Mouse (Mus musculus) G1E-ER4 (cell line): Measurements from ENCODE around the gene Bnip3. TPM values are rescaled to one million over a fixed set of nuclear protein-coding genes. Genes with fewer than 3 reads are reported as not detected.

Experiments used
- GATA1 ChIP-seq: IDR thresholded peaks from one replicate; pipeline ENCODE4 v1.8.0; 2012; ENCODE audit warnings: low read length, inconsistent platforms
- polyA plus RNA-seq: library from polyadenylated mRNA; stranded (reverse); fragments of >175 nt; gene quantifications from 2 replicates; pipeline ENCODE4 v1.2.3, GENCODE M21; 2012

Gene Bnip3
- polyA plus RNA-seq, result 48.9 and 59.6 TPM in 2 replicates

DNA sequence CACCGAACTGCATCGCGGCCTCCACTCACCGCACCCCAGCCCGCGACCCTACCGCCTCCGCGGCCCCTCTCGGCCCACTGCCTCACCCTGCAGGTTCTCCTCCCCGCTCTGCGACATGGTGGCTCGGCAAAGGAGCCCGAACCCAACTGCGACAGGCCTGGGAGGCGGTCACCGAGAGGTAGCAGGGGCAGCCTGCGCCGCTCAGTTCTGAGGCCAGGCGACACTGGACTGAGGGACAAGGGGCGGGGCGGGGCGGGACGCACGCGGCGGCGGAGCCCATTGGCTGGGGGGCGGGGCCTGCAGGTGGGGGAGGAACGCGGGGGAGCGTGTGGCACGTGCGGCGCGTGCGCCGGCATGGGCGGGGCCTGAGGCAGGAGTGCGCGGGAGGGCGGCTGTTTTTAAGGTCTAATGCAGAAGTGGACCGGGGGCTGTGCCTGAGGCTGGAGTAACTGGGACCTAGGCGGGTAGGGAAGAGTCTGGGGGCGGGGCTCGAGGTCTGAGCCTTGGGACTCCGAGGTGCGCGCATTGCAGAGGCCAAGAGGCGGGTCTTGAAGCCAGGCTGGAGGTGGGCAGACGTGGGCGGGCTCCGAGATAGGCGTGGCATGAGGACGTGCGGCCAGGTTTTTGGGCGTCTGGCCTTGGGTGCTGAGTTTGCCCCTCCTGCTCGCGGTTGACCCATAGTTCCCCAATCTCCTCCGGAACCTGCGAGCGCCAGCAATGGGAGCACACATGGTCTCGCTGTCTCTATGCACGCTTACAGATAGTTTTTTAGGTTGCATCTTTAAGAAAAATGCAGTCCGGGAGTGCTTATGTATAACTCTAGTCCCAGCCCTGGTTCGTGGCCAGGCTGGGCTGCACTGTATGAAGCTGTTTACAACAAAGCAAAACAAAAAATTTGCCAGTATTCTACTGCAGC is at the start of gene Bnip3:
Gene Bnip3, minus strand, starts transcription at position 243 of the 916 bp plus-strand sequence.
- TF ChIP-seq GATA1, result no peak

DNA sequence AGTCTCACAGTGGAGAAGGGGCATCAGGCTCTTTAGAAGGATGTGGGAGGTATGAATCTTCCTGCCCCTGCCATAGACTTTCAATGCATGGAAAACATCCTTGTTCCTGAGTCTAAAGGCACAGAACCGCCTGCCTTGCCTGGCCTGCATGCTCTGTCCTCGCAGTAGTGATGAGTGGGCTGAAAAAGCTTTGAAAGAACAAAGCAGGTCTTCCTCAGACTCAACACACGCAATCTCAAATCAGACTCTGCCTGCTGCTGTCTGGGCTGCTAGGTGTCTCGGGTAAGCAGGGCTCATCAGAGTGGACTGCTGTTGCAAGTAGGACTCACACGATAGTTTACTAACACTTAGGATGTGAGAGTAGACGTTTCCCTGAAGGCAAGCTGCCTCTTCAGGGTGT is 47.8 kb upstream of the Bnip3 start:
- no peak for TF ChIP-seq GATA1

DNA sequence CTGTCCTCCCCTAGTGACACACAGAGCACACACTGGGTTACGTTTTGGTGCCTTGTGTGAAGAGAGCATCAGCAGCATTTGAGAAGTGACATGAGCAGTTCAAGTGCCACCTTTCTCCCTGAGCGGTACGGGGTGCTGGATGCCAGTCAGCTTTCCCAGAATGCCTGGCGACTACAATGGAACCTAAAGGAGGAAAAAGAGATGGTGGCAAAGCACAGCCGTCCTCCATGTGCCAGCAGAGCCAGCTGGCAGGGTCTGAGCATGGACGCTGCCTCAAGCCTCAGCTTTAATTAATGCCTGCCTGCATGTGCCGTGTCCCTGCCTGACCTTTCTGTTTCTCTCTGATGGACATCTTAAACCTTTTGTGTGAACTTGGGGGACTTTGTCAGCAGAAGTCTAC is 46.5 kb upstream of the Bnip3 start:
- no peak for TF ChIP-seq GATA1

DNA sequence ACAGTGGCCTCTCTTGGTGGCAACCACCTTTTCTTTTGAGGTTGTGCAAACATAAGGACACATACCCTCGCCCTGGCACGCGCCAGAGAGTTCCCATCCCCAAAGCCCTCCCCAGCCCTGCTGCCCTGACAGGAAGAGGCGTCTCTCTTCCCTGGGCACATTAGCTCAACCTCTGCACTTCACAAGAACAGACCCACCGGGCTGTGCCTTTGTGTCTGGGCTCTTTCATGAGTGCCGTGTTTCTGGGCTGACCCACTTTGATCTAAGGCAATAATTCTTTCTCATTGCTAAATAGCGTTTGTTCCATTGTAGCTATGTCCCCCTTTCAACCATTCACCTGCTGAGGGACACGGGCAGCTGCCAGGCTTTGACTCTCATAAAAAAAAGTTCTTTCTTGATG is 39.0 kb upstream of the Bnip3 start:
- TF ChIP-seq GATA1, result no peak

DNA sequence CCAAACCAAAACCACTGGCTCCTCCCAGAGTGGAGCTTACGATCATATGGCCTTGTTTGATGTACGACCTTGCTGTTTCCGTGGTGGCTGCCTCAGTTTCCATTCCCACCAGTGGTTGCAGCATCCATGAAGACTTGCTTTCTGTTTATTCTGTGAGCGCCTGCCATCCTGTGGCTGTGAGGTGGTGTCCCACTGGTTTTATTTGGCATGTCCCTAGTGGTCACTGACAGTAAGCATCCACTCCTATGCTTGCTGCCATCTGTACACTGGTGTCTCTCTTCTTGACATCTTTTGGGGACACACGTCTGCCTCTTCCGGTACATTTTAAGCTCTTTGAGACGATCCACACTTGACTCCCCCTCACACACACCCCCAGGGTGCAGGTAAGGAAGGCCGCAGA is 38.4 kb upstream of the Bnip3 start:
- no peak for TF ChIP-seq GATA1

DNA sequence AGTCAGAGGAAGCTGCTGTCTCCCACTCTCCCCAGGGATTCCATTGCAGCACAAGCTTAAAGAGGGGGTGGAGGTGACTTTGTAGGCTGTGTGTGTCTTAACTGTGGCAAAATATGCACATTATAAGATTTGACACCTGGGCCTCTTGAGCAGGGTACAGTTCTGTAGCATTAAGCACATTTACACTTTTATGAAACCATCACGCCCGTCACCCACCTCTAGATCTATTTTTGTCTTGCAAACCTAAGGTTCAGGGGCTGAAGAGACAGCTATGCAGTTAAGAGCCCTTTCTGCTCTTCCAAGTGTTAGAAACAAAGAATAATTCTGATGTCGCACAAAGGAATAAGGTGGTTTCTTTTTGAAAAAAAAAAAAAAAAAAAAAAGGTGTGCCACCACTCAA is 36.3 kb upstream of the Bnip3 start:
- no peak for TF ChIP-seq GATA1

DNA sequence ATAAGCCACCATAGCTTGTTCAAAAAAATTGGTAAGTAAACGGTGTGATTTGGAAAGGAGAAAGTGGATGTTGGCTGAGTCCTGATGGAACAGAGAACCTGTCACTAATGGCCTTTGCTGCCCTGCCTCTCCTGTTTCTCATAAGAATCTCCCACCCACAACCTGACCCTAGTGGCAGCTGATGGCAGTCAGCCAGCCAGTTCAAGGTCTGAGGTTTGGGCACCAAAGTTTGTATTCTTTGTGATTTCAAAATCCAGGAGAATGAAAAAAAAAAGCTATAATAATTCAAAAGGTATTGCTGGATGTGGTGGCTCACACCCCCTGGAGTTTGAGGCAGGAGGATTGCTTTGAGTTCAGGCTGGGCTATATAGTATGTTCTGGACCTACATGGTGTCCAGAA is 33.0 kb upstream of the Bnip3 start:
- no peak for TF ChIP-seq GATA1

DNA sequence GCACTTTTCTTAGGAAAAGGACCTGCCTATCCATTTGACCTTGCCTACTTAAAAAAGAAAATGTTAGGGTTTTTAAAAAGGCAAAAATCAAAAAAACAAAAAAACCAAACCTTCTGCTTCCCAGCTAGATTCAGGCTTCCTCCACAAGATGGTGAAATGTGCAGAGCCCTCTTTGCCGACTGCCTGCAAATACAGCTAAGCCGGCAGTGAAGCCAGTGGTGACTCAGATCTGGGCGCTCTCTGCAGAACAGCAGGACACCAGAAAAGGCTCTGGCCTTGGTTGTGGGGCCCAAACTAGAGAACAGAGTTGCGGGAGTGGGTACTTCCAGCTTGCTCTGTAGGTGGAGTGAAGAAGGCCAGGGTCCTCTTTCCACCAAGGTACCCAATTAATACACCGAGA is 32.3 kb upstream of the Bnip3 start:
- TF ChIP-seq GATA1, result no peak

DNA sequence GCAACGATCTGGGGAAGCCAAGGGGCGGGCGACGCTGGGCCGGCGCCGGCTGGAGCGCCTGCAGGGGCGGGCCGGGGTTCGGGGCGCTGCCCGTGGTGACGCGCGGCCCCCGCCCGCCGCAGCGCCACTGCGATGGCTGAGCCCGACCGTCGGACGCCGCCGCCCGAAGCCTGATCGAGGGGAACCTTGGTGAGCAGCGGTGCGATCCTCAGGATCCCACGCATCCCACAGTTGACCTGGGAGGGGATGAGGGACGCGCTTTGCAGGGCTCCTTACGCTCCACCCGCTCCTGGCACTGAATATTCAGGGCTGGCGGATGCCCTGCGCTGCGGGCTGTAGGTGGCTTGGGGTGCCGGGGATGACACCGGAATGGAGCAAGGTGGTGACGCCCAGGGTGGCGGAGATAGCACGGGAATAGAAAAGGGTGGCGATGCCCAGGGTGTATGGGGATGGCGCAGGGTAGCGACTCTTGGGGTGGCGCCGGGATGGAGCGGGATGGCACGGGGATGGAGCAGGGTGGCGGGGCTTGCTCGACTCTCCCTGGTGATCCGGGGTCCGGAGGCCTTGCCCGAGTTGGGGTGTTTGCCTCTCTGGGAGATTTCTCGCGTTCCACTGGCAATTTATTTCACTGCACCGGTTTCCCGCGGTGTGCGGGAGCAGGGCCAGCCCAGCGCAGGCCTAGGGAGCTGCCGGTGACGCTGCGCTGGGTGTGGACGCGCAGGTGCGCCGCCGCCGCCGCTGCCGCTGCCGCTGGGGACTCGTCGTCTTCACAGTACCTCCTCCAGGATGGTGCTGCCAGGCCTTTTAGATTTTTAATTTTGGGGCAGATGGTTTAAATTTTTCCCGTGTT is 31.5 kb upstream of the Bnip3 start, which contains the start of gene Jakmip3:
Gene Jakmip3, plus strand, starts transcription at position 119 of the 850 bp plus-strand sequence.
- no peak for TF ChIP-seq GATA1

DNA sequence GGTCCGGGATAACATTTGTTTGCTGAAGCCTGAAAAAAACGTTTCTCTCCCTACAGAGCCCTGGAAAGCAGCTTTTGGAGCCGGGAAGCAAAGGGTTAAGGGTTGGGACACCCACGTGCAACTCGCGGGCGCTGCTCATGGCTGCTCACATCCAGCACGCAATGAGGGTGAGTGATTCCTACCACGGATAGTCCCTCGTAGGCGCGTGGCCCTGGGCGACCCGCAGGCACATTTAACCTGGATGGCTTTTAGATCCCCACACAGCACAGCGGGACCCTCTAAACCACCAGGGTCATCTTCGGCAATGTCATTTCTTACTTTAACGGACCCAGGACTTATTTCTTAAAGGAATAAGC is 30.9 kb upstream of the Bnip3 start:
- TF ChIP-seq GATA1, result no peak

DNA sequence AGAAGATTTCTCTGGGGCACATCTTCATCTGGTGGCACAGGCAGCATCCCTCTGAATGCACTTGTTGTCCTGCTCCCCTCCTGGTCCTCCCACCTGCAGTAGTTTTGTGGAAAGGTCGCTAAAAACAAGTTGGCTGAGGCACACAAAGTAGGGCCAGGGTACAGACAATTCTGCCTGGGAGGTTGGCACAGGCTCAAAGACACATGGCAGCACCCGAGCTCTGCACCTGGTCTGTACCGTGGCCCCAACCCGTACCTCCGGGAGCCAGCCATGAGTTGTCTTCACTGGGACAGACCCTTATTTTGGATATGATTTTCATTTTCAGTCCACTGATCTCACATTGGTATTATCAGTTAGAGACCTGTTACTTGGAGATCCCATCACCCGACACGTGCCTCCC is 29.7 kb upstream of the Bnip3 start:
- no peak for TF ChIP-seq GATA1

DNA sequence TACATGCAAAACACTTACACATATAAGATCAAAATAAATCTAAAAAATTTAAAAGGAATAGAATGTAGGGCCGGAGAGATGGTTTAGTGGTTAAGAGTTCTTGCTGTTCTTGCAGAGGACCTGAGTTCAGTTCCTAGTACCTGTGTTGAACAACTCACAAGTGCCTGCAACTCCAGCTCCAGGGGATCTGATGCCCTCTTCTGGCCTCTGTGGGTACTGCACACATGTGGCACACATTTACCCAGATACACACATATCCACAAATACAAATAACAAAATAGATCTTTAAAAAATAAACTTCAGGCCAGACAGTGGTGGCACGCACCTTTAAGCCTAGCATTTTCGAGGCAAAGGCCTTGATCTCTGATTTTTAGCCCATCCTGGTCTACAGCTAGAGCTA is 25.2 kb upstream of the Bnip3 start:
- TF ChIP-seq GATA1, result no peak

DNA sequence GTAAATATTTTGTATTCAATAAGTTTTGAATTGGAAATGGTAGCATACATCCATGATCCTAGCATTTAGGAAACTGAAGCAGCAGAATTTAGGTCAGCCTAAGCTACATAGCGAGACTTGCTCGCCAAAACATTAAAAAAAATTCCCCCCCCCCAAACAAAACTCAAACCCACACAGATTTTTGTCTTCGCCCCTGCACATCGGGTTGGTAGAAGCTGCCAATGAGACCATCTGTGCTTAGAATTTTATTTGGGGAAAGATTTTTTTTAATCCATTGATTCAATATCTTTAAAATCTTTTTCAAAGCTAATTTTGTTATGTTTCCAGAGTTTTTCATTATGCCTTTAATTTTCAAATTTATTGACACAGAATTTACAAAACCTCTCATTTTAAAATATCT is 19.1 kb upstream of the Bnip3 start:
- TF ChIP-seq GATA1, result no peak

DNA sequence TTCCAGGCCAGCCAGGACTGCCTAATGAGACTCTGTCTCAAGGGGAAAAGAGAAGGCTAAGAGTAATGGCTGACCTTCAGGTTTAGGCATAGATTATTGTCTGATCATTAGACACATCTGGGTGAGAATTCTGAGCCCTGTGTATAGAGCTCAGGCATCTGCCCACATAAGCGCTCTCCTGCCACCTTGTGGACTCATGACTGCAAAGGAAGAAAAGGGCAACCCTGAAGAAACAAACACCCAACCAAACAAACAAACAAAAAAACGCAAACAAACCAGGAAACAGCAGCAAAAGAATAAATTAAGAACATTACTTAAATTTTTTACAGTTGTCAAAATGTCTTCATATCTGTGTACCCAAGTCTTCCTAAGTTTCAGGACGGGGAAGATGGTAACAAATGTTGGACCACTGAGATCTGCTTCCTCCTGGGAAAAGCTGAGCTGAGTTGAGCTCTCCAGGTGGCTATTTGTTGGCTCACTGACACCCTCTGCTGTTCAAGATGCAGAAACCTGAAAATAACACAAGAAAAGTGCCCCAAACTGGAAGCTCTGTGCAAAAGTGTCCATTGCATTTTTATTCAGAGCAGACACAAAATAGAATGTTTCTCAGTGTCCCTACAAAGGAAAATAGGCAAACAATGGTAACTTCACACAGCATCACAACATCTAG is 14.6 kb upstream of the Bnip3 start:
- no peak for TF ChIP-seq GATA1

DNA sequence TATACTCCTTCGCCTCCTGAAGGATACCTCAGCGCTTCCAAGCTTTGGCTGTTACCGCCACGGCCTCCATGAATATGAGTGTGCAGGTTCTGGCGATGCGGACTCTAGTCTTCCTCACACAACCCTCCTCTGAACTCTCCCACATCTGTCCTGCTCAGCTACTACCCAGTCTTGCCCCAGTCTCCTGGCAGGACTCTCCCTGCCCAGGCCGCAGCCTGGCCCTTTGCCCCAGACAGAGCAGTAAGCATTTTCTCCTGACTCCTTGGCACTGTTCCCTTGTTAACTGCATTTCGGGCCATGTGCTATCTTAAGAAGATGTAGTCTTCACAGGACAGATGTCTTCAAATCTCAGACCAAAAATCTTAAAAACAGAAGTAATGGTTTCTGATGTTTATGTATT is 12.3 kb upstream of the Bnip3 start:
- no peak for TF ChIP-seq GATA1
